Mouse (Mus musculus): ENCODE measurements around the gene Pfdn5. TPM values are rescaled to one million over a fixed set of nuclear protein-coding genes. Genes with fewer than 3 reads are reported as not detected.

The Pfdn5 gene
- polyA plus RNA-seq, 1 experiment from 2014 or later: 254 TPM

DNA sequence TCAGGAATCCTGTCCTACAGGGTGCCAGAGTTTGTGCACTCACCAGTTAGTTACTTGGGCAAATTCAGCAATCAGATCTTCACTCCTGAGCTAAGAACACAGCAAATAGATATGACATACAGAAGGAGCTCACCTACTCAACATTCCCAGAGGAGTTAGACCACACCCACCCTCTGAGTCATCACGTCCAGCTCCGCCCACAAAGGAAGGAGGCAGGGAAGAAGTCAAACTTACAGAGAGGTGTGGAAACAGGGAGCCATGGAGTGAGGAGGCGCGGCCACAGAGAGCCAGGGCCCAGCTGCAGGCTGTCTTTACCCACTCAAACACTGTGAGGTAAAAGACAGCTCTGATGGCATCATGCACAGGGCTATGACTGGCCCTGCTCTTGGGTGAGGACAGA, 20.5 kb downstream of the Pfdn5 start:
- H3K27ac ChIP-seq (ENCODE audit: low read depth, low read length): no peak overlapping the region
- peaks cover 8% of the 10 kb centered on the region for H3K4me1 ChIP-seq (replicated peaks; ENCODE audit: control insufficient read depth, insufficient read depth, low read length)
- ATAC-seq (replicated peaks; ENCODE audit: low FRiP score): no peak
- H3K9ac ChIP-seq (ENCODE audit: low read depth, low read length): no peak overlapping the region
- no peaks in the 10 kb centered on the region for H3K9me3 ChIP-seq (ENCODE audit: control insufficient read depth, low read length)
- peaks cover 26% of the 10 kb centered on the region; the same call in 1 of the 2 replicates for H3K36me3 ChIP-seq (ENCODE audit: control insufficient read depth, insufficient read depth, low read length)
- WGBS: 77% methylated on average over 4 of the region's 4 CpGs
- H3K4me2 ChIP-seq: no peak overlapping the region
- DNase-seq (ENCODE audit: low spot score): no peak
- no peak overlapping the region for H3K4me3 ChIP-seq (ENCODE audit: low read depth, low read length)
- no peaks in the 10 kb centered on the region for H3K27me3 ChIP-seq (replicated peaks; ENCODE audit: control insufficient read depth, insufficient read depth, low read length)

DNA sequence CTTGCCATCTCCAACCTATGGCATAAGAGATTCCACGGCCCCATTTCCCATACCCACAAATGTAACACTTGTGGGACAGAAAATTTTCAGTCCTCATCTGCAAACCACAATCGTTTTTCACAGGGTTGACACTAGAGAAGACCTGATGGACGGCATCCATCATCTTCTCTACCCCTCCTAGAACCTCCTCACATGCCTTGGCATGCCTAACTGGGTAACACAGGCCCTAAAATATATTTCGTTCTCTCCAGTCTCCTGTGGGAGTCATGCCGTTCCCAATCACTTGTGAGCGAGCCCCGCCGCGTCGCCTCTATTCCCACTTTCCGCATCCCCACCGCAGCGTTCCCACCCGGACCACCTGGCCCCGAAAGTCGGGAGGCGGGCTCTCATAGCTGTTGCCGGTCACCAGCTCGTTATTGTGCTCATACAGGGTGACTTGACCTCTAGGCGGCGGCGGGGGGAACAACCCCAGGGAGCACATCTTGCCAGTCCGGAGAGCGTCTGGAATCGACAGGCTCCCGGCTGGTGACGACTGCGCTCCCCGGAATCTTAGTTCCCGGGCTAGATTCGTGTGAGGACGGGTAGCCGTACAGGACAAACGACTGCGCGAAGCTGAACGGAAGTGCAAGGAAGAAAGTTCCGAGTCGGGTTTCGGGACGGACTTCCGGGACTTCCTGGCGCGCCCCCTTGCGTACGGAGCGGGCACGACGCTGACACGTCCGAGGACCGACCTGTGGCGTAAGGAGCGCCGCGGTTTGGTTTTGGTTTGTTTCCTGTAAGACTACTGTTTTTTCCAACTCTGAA, 24.4 kb downstream of the Pfdn5 start, which contains the start of gene Aaas:
Gene Aaas (minus strand): TSS at position 634 of the 804 bp plus-strand sequence.
- H3K4me2 ChIP-seq: peak within 1 kb of the TSS; percentile 76

DNA sequence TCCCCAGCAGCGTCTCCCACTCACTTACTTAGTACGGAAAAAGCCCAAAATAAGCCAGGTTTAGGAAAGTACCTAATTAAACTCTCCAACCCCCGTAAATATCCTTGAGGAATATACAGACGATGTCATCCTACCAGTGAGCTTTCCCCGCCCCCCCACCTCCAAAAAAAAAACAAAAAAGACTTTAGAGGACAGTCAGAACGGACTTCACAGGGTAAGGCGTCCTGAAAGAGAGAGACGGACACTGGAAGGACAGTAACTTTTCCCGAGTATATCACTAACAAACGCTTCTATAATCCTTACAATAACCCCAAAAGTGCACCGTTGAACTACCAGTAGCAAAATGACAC, 25.0 kb downstream of the Pfdn5 start:
- Histone ChIP-seq H3K36me3 (ENCODE audit: control insufficient read depth, insufficient read depth, low read length) (peaks cover 14% of the 10 kb centered on the region; the same call in 1 of the 2 replicates), H3K27me3 (replicated peaks; ENCODE audit: control insufficient read depth, insufficient read depth, low read length) (peaks cover 6% of the 10 kb centered on the region), H3K4me1 (replicated peaks; ENCODE audit: control insufficient read depth, insufficient read depth, low read length) (peaks cover 12% of the 10 kb centered on the region), H3K27ac (ENCODE audit: low read depth, low read length) (no peak overlapping the region), H3K4me2 (peak overlapping the region; percentile 59), H3K9me3 (ENCODE audit: control insufficient read depth, low read length) (no peaks in the 10 kb centered on the region), H3K4me3 (ENCODE audit: low read depth, low read length) (peak overlapping the region; percentile 80), H3K9ac (ENCODE audit: low read depth, low read length) (peak overlapping the region; percentile 58)
- 9% methylated on average over 11 of the region's 11 CpGs for WGBS
- ATAC-seq (replicated peaks; ENCODE audit: low FRiP score) (peak; percentile 11), DNase-seq (ENCODE audit: low spot score) (no peak)

More for the DNA sequence above, 24.4 kb downstream of the Pfdn5 start, which contains the start of gene Aaas:
- no peaks in the 10 kb centered on the region; the same call in 1 of the 2 replicates for H3K27me3 ChIP-seq (replicated peaks; ENCODE audit: control insufficient read depth, insufficient read depth, low read length)
- peaks cover 19% of the 10 kb centered on the region; the same call in 1 of the 2 replicates for H3K36me3 ChIP-seq (ENCODE audit: control insufficient read depth, insufficient read depth, low read length)
- DNase-seq (ENCODE audit: low spot score) (peak; percentile 94), ATAC-seq (replicated peaks; ENCODE audit: low FRiP score) (peak; percentile 87)
- WGBS: under 1% methylated on average over 56 of the region's 56 CpGs
- H3K9me3 ChIP-seq (ENCODE audit: control insufficient read depth, low read length): no peaks in the 10 kb centered on the region
- H3K4me1 ChIP-seq (replicated peaks; ENCODE audit: control insufficient read depth, insufficient read depth, low read length): peaks cover 11% of the 10 kb centered on the region
- peak within 1 kb of the TSS; percentile 88 for H3K9ac ChIP-seq (ENCODE audit: low read depth, low read length)
- peak within 1 kb of the TSS; percentile 80 for H3K4me3 ChIP-seq (ENCODE audit: low read depth, low read length)
- H3K27ac ChIP-seq (ENCODE audit: low read depth, low read length): peak within 1 kb of the TSS; percentile 71; the same call in 1 of the 2 replicates

DNA sequence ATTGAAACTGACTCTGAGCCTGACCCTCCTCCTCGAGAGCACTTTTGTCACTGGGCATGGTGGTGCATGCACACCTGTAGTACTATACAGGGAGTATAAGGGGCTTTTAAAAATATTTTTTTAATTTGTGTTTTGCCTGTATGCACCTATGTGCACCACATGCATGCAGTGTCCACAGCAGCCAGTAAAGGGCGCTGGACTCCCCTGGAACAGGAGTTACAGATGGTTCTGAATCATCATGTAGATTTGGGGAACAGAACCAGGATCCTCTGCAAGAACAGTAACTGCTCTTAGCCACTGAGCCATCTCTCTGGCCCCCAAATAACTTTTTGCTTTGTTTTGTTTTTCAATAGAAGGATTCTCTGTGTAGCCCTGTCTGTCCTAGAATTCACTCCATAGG, 26.3 kb downstream of the Pfdn5 start:
- DNase-seq (ENCODE audit: low spot score) (no peak), ATAC-seq (replicated peaks; ENCODE audit: low FRiP score) (no peak)
- Histone ChIP-seq H3K9me3 (ENCODE audit: control insufficient read depth, low read length) (no peaks in the 10 kb centered on the region), H3K4me2 (no peak overlapping the region), H3K9ac (ENCODE audit: low read depth, low read length) (no peak overlapping the region), H3K36me3 (ENCODE audit: control insufficient read depth, insufficient read depth, low read length) (peaks cover 3% of the 10 kb centered on the region; the same call in 1 of the 2 replicates), H3K27me3 (replicated peaks; ENCODE audit: control insufficient read depth, insufficient read depth, low read length) (peaks cover 18% of the 10 kb centered on the region), H3K27ac (ENCODE audit: low read depth, low read length) (no peak overlapping the region), H3K4me1 (replicated peaks; ENCODE audit: control insufficient read depth, insufficient read depth, low read length) (peaks cover 14% of the 10 kb centered on the region), H3K4me3 (ENCODE audit: low read depth, low read length) (no peak overlapping the region)
- 62% methylated on average over 2 of the region's 2 CpGs for WGBS

DNA sequence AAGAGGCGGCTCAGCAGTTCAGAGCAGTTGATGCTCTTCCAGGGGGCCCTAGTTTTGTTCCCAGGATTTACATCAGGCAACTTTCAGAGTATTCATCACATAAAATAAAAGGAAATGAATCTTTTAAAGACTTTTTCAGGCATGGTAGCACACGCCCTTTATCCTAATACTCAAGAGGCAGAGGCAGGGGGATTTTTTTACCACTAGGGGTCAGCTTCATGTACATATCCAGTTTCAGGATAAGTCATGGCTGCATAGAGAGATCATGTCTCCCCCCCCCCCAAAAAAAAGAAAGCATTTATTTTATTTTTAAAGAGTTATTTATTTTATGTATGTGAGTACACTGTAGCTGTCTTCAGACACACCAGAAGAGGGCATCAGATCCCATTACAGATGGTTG, 28.1 kb downstream of the Pfdn5 start:
- Histone ChIP-seq H3K27me3 (replicated peaks; ENCODE audit: control insufficient read depth, insufficient read depth, low read length) (peaks cover 36% of the 10 kb centered on the region), H3K9ac (ENCODE audit: low read depth, low read length) (no peak overlapping the region), H3K36me3 (ENCODE audit: control insufficient read depth, insufficient read depth, low read length) (no peaks in the 10 kb centered on the region; the same call in 1 of the 2 replicates), H3K4me3 (ENCODE audit: low read depth, low read length) (no peak overlapping the region), H3K27ac (ENCODE audit: low read depth, low read length) (no peak overlapping the region), H3K4me1 (replicated peaks; ENCODE audit: control insufficient read depth, insufficient read depth, low read length) (peaks cover 16% of the 10 kb centered on the region), H3K4me2 (no peak overlapping the region), H3K9me3 (ENCODE audit: control insufficient read depth, low read length) (no peaks in the 10 kb centered on the region)
- DNase-seq (ENCODE audit: low spot score) (no peak), ATAC-seq (replicated peaks; ENCODE audit: low FRiP score) (no peak)
- WGBS: 87% methylated on average over 2 of the region's 2 CpGs

DNA sequence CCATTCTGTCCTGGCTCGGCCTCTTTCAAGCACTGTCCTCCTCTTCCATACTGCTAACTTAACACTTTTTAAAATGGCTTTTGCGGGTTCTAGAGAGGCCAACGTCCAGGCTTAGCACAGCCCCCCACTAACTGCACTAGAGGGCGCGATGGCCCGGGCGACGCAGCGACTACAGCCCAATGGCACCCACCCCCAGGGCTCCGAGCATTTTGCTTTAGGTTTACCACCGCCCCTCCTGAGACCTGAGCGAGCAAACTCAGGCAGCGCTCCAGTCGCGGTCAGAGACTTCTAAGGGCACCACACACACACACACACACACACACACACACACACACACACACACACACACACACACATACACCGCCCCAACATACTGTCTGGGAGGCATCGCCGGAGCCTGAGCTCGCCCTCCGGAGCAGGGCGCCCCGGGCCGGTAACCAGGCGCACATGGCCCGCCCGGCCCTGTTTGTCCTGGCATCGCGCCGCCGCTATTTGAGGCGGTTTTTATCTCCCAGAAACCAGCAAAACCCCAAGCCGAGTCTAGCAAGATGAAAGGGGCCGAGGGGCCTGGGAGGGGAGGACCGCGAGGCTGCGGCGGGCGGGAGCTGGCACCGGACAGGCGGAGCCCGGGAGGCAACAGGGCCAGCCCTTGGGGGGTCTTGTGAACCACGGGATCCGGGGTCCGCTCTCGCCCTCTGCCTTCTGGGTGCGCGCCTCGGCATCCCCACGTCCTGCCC, 29.4 kb downstream of the Pfdn5 start:
- H3K4me3 ChIP-seq (ENCODE audit: low read depth, low read length): peak overlapping the region; percentile 60
- DNase-seq (ENCODE audit: low spot score) (no peak), ATAC-seq (replicated peaks; ENCODE audit: low FRiP score) (peak; percentile 35; the same call in 1 of the 2 replicates)
- no peaks in the 10 kb centered on the region for H3K9me3 ChIP-seq (ENCODE audit: control insufficient read depth, low read length)
- H3K4me2 ChIP-seq: peak overlapping the region; percentile 99
- H3K9ac ChIP-seq (ENCODE audit: low read depth, low read length): peak overlapping the region; percentile 62
- peaks cover 11% of the 10 kb centered on the region for H3K4me1 ChIP-seq (replicated peaks; ENCODE audit: control insufficient read depth, insufficient read depth, low read length)
- peaks cover 48% of the 10 kb centered on the region for H3K27me3 ChIP-seq (replicated peaks; ENCODE audit: control insufficient read depth, insufficient read depth, low read length)
- H3K27ac ChIP-seq (ENCODE audit: low read depth, low read length): peak overlapping the region; percentile 38; the same call in 1 of the 2 replicates
- under 1% methylated on average over 49 of the region's 49 CpGs for WGBS
- H3K36me3 ChIP-seq (ENCODE audit: control insufficient read depth, insufficient read depth, low read length): no peaks in the 10 kb centered on the region

DNA sequence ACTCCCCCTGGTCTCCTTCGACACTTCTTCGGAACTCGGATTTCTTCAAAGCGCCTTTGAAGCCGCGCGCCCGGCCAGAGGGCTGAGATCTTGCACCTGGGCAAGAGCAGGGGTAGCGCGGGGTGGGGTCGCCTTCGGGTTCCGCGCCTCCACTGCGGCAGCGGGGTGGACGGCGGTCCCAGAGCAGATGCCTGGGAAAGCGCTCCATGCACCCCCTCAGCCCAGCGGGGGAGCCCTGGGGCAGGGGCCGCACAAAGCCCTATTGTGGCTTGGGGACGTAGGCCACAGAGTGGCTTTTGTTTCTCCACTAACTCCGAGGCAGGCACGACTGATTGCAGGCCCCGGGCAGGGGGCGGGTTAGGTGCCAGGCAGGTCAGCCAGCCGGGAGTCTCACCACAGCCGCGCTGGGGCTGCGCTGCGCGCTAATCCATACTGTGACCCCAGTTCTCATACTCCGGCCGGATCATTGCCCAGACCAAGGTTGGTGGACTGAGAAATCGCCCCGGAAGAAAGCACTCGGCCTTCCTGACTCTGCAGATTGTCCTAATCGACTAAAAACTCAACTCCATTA, 30.0 kb downstream of the Pfdn5 start:
- WGBS: 1% methylated on average over 38 of the region's 38 CpGs
- Histone ChIP-seq H3K9ac (ENCODE audit: low read depth, low read length) (peak overlapping the region; percentile 62), H3K27ac (ENCODE audit: low read depth, low read length) (peak overlapping the region; percentile 38; the same call in 1 of the 2 replicates), H3K27me3 (replicated peaks; ENCODE audit: control insufficient read depth, insufficient read depth, low read length) (peaks cover 48% of the 10 kb centered on the region), H3K9me3 (ENCODE audit: control insufficient read depth, low read length) (no peaks in the 10 kb centered on the region), H3K4me1 (replicated peaks; ENCODE audit: control insufficient read depth, insufficient read depth, low read length) (peaks cover 11% of the 10 kb centered on the region), H3K36me3 (ENCODE audit: control insufficient read depth, insufficient read depth, low read length) (no peaks in the 10 kb centered on the region), H3K4me3 (ENCODE audit: low read depth, low read length) (peak overlapping the region; percentile 60), H3K4me2 (peak overlapping the region; percentile 99)
- peak; percentile 16; the same call in 1 of the 2 replicates for ATAC-seq (replicated peaks; ENCODE audit: low FRiP score)
- DNase-seq (ENCODE audit: low spot score): peak; percentile 79

DNA sequence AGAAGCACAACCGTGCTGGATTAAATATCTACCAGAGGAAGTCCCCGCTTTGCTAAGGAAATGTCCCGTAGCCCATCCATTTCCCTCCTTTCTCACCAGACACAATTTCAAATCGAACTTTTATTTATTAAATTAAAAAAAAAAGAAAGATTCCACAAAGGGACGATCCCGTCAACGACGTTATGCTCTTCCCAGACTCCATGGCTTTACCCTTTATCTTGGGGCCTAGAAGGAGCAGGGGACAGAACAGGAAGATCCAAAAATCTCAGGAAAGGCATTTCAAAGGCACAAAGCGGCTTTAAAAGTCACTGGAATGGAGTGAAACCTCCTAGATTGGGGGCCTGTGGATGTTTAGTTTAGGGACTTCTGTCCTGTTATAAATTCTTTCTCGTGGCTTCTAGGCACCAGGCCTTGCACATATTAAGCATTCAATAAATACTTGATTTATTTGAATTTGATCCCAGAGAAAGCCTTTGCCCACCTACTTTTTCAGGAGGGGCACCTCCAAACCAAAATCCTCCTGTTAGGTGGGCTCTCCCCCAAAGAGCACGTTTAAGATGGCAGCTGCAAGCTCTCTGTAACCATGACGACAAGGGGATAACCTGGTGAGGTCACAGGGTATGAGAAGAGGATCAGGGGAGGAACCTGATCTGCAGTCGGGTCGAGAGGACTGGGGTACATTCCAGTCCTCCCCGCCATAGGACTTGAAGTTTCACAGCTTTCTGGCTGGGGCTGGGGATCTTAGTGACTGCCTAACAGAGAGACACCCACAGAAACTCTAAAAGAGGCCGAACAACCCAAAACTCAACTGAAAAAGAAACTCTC, 30.8 kb downstream of the Pfdn5 start:
- DNase-seq (ENCODE audit: low spot score) (no peak), ATAC-seq (replicated peaks; ENCODE audit: low FRiP score) (no peak)
- Histone ChIP-seq H3K4me2 (peak overlapping the region; percentile 99), H3K27me3 (replicated peaks; ENCODE audit: control insufficient read depth, insufficient read depth, low read length) (peaks cover 48% of the 10 kb centered on the region), H3K27ac (ENCODE audit: low read depth, low read length) (no peak overlapping the region), H3K9ac (ENCODE audit: low read depth, low read length) (no peak overlapping the region), H3K36me3 (ENCODE audit: control insufficient read depth, insufficient read depth, low read length) (no peaks in the 10 kb centered on the region), H3K9me3 (ENCODE audit: control insufficient read depth, low read length) (no peaks in the 10 kb centered on the region), H3K4me3 (ENCODE audit: low read depth, low read length) (no peak overlapping the region), H3K4me1 (replicated peaks; ENCODE audit: control insufficient read depth, insufficient read depth, low read length) (peaks cover 9% of the 10 kb centered on the region)
- 31% methylated on average over 16 of the region's 16 CpGs for WGBS
